Mouse (Mus musculus): Measurements from ENCODE around the gene Add2. TPM values are rescaled to one million over a fixed set of nuclear protein-coding genes. Genes with fewer than 3 reads are reported as not detected.
A peak's percentile ranks its signal among the peaks of the same experiment; 100 is the strongest.

Gene Add2
- polyA plus RNA-seq, 1 experiment = not detected

GRCm38 (mm10) chr6:86136206-86136605 is 107.7 kb downstream of the Add2 start:
- no peaks in the 10 kb centered on the region for H3K9me3 ChIP-seq (replicated peaks; ENCODE audit: control insufficient read depth, insufficient read depth, low read length, poor library complexity, severe bottlenecking)
- no peaks in the 10 kb centered on the region for H3K36me3 ChIP-seq (ENCODE audit: control insufficient read depth, insufficient read depth, low read length, poor library complexity, severe bottlenecking)
- no peaks in the 10 kb centered on the region for H3K27me3 ChIP-seq (ENCODE audit: control insufficient read depth, insufficient read depth, low read length, poor library complexity, severe bottlenecking)
- no peaks in the 10 kb centered on the region for H3K4me1 ChIP-seq (ENCODE audit: control insufficient read depth, insufficient read depth, low read length)
- no peak overlapping the region for H3K4me3 ChIP-seq (ENCODE audit: low read depth, low read length)
- H3K9ac ChIP-seq (ENCODE audit: low read depth, poor library complexity, severe bottlenecking) = no peak overlapping the region
- H3K27ac ChIP-seq (ENCODE audit: insufficient read depth, low read length) = no peak overlapping the region
- TF ChIP-seq CTCF (IDR thresholded peaks at IDR 0.05; ENCODE audit: low read depth, low read length) (peak; percentile 40), EP300 (IDR thresholded peaks at IDR 0.05; ENCODE audit: insufficient read depth, low read depth, low read length) (no peak)

GRCm38 (mm10) chr6:86141284-86141683 is 112.8 kb downstream of the Add2 start:
- Histone ChIP-seq H3K9ac (ENCODE audit: low read depth, poor library complexity, severe bottlenecking) (no peak overlapping the region), H3K9me3 (replicated peaks; ENCODE audit: control insufficient read depth, insufficient read depth, low read length, poor library complexity, severe bottlenecking) (no peaks in the 10 kb centered on the region; the same call in 1 of the 2 replicates), H3K27ac (ENCODE audit: insufficient read depth, low read length) (no peak overlapping the region), H3K4me1 (ENCODE audit: control insufficient read depth, insufficient read depth, low read length) (no peaks in the 10 kb centered on the region), H3K27me3 (ENCODE audit: control insufficient read depth, insufficient read depth, low read length, poor library complexity, severe bottlenecking) (no peaks in the 10 kb centered on the region), H3K4me3 (ENCODE audit: low read depth, low read length) (no peak overlapping the region), H3K36me3 (ENCODE audit: control insufficient read depth, insufficient read depth, low read length, poor library complexity, severe bottlenecking) (no peaks in the 10 kb centered on the region)
- TF ChIP-seq EP300 (IDR thresholded peaks at IDR 0.05; ENCODE audit: insufficient read depth, low read depth, low read length) = no peak
- no peak for TF ChIP-seq CTCF (IDR thresholded peaks at IDR 0.05; ENCODE audit: low read depth, low read length)
- TF ChIP-seq POLR2A (IDR thresholded peaks at IDR 0.05; ENCODE audit: insufficient read depth, low read length) = no peak

- H3K9me3 ChIP-seq (replicated peaks; ENCODE audit: control insufficient read depth, insufficient read depth, low read length, poor library complexity, severe bottlenecking) = no peaks in the 10 kb centered on the region; the same call in 1 of the 2 replicates
- no peaks in the 10 kb centered on the region for H3K36me3 ChIP-seq (ENCODE audit: control insufficient read depth, insufficient read depth, low read length, poor library complexity, severe bottlenecking)
- H3K4me3 ChIP-seq (ENCODE audit: low read depth, low read length) = no peak overlapping the region
- H3K27ac ChIP-seq (ENCODE audit: insufficient read depth, low read length) = no peak overlapping the region
- no peaks in the 10 kb centered on the region for H3K27me3 ChIP-seq (ENCODE audit: control insufficient read depth, insufficient read depth, low read length, poor library complexity, severe bottlenecking)
- H3K9ac ChIP-seq (ENCODE audit: low read depth, poor library complexity, severe bottlenecking) = no peak overlapping the region
- H3K4me1 ChIP-seq (ENCODE audit: control insufficient read depth, insufficient read depth, low read length) = no peaks in the 10 kb centered on the region
- peak; percentile 45 for TF ChIP-seq CTCF (IDR thresholded peaks at IDR 0.05; ENCODE audit: low read depth, low read length)
- no peak for TF ChIP-seq EP300 (IDR thresholded peaks at IDR 0.05; ENCODE audit: insufficient read depth, low read depth, low read length)
Observed at GRCm38 (mm10) chr6:86141820-86142219, 113.3 kb downstream of the Add2 start.

GRCm38 (mm10) chr6:86144986-86145385 is 116.5 kb downstream of the Add2 start:
- Histone ChIP-seq H3K9ac (ENCODE audit: low read depth, poor library complexity, severe bottlenecking) (no peak overlapping the region), H3K27ac (ENCODE audit: insufficient read depth, low read length) (no peak overlapping the region)
- no peak for TF ChIP-seq EP300 (IDR thresholded peaks at IDR 0.05; ENCODE audit: insufficient read depth, low read depth, low read length)

GRCm38 (mm10) chr6:86148518-86148917 is 120.0 kb downstream of the Add2 start:
- Histone ChIP-seq H3K9me3 (replicated peaks; ENCODE audit: control insufficient read depth, insufficient read depth, low read length, poor library complexity, severe bottlenecking) (no peaks in the 10 kb centered on the region; the same call in 1 of the 2 replicates), H3K4me1 (ENCODE audit: control insufficient read depth, insufficient read depth, low read length) (no peaks in the 10 kb centered on the region), H3K27ac (ENCODE audit: insufficient read depth, low read length) (no peak overlapping the region), H3K9ac (ENCODE audit: low read depth, poor library complexity, severe bottlenecking) (no peak overlapping the region), H3K36me3 (ENCODE audit: control insufficient read depth, insufficient read depth, low read length, poor library complexity, severe bottlenecking) (no peaks in the 10 kb centered on the region), H3K27me3 (ENCODE audit: control insufficient read depth, insufficient read depth, low read length, poor library complexity, severe bottlenecking) (no peaks in the 10 kb centered on the region), H3K4me3 (ENCODE audit: low read depth, low read length) (no peak overlapping the region)
- TF ChIP-seq POLR2A (IDR thresholded peaks at IDR 0.05; ENCODE audit: insufficient read depth, low read length) (no peak), EP300 (IDR thresholded peaks at IDR 0.05; ENCODE audit: insufficient read depth, low read depth, low read length) (no peak), CTCF (IDR thresholded peaks at IDR 0.05; ENCODE audit: low read depth, low read length) (no peak)

More at GRCm38 (mm10) chr6:86144986-86145385, 116.5 kb downstream of the Add2 start:
- no peaks in the 10 kb centered on the region for H3K36me3 ChIP-seq (ENCODE audit: control insufficient read depth, insufficient read depth, low read length, poor library complexity, severe bottlenecking)
- no peaks in the 10 kb centered on the region for H3K4me1 ChIP-seq (ENCODE audit: control insufficient read depth, insufficient read depth, low read length)
- no peak overlapping the region for H3K4me3 ChIP-seq (ENCODE audit: low read depth, low read length)
- H3K9me3 ChIP-seq (replicated peaks; ENCODE audit: control insufficient read depth, insufficient read depth, low read length, poor library complexity, severe bottlenecking) = no peaks in the 10 kb centered on the region; the same call in 1 of the 2 replicates
- H3K27me3 ChIP-seq (ENCODE audit: control insufficient read depth, insufficient read depth, low read length, poor library complexity, severe bottlenecking) = no peaks in the 10 kb centered on the region

- no peaks in the 10 kb centered on the region; the same call in 1 of the 2 replicates for H3K9me3 ChIP-seq (replicated peaks; ENCODE audit: control insufficient read depth, insufficient read depth, low read length, poor library complexity, severe bottlenecking)
- no peaks in the 10 kb centered on the region for H3K36me3 ChIP-seq (ENCODE audit: control insufficient read depth, insufficient read depth, low read length, poor library complexity, severe bottlenecking)
- no peak overlapping the region for H3K9ac ChIP-seq (ENCODE audit: low read depth, poor library complexity, severe bottlenecking)
- no peak overlapping the region for H3K4me3 ChIP-seq (ENCODE audit: low read depth, low read length)
- H3K4me1 ChIP-seq (ENCODE audit: control insufficient read depth, insufficient read depth, low read length) = no peaks in the 10 kb centered on the region
- no peaks in the 10 kb centered on the region for H3K27me3 ChIP-seq (ENCODE audit: control insufficient read depth, insufficient read depth, low read length, poor library complexity, severe bottlenecking)
- no peak overlapping the region for H3K27ac ChIP-seq (ENCODE audit: insufficient read depth, low read length)
- TF ChIP-seq POLR2A (IDR thresholded peaks at IDR 0.05; ENCODE audit: insufficient read depth, low read length) (no peak), CTCF (IDR thresholded peaks at IDR 0.05; ENCODE audit: low read depth, low read length) (no peak), EP300 (IDR thresholded peaks at IDR 0.05; ENCODE audit: insufficient read depth, low read depth, low read length) (no peak)
Observed at GRCm38 (mm10) chr6:86149001-86149400, 120.5 kb downstream of the Add2 start.

All from ES-Bruce4 (cell line).